In genomic region chr4:90094196-90094595, GRCm38 (mm10) we compare ENCODE assay signal across 19 mouse cellular contexts.
"Had no signal": no experiment of that assay in that cellular context is flagged by ENCODE, and none has a peak within 500 bp of the region (broad histone marks: within the 10 kb centered on the region; RNA-seq: fewer than 3 reads in every experiment).

No protein-coding gene starts in this region.

- H3K36me3 ChIP-seq: limb, embryonic 12.5 days; limb, embryonic 15.5 days; midbrain, embryonic 10.5 days; stomach, embryonic 15.5 days had no signal

- H3K4me1 ChIP-seq: limb, embryonic 12.5 days; limb, embryonic 15.5 days; stomach, embryonic 15.5 days had no signal

- H3K9me3 ChIP-seq: limb, embryonic 12.5 days; limb, embryonic 15.5 days; midbrain, embryonic 10.5 days; stomach, embryonic 15.5 days had no signal

- H3K9ac ChIP-seq: limb, embryonic 12.5 days; limb, embryonic 15.5 days; liver, embryonic 14.5 days; liver, postnatal 0 days; lung, embryonic 14.5 days; stomach, embryonic 15.5 days had no signal

- H3K4me3 ChIP-seq: limb, embryonic 12.5 days; limb, embryonic 15.5 days; midbrain, embryonic 10.5 days; stomach, embryonic 15.5 days had no signal

- H3K4me2 ChIP-seq: limb, embryonic 12.5 days; limb, embryonic 15.5 days; liver, embryonic 11.5 days; lung, embryonic 14.5 days; stomach, embryonic 15.5 days had no signal

- ATAC-seq: liver, postnatal 0 days; lung, postnatal 0 days had no signal

- H3K27me3 ChIP-seq: limb, embryonic 12.5 days; limb, embryonic 15.5 days; stomach, embryonic 15.5 days had no signal

- H3K27ac ChIP-seq: kidney, postnatal 0 days; limb, embryonic 12.5 days; limb, embryonic 15.5 days; liver, embryonic 14.5 days; macrophage; midbrain, embryonic 10.5 days; stomach, embryonic 15.5 days had no signal

- DNase-seq: kidney, adult 2 months; kidney, postnatal 36 days; layer of hippocampus, postnatal 36 days; left cerebral cortex, postnatal 4 days; liver, postnatal 0 days; lung, embryonic 14.5 days; right cerebral cortex, postnatal 25 days; spleen, adult 18-20 months; thymus, adult 18-20 months; thymus, postnatal 36 days had no signal
